Mouse (Mus musculus) CH12.LX (cell line): ENCODE data around the gene Phc2. TPM values are rescaled to one million over a fixed set of nuclear protein-coding genes. Genes with fewer than 3 reads are reported as not detected.

Experiments used
- DNase-seq: peaks from one replicate; pipeline ENCODE4 v3.0.0-alpha.2; 2013; ENCODE audit errors: extremely low read depth
- H3K27ac ChIP-seq: 2 replicates; pipeline ENCODE4 v1.5.1; 2012; ENCODE audit warnings: low read depth, mild to moderate bottlenecking, control low read depth, moderate library complexity; ENCODE audit not compliant: insufficient read depth
- H3K27me3 ChIP-seq: replicated peaks from 2 replicates; pipeline ENCODE3; 2012; ENCODE audit warnings: inconsistent platforms
- H3K36me3 ChIP-seq, 2 experiments: replicated peaks in 1 of 2; 2 replicates each; pipeline versions ENCODE3 to v1.6.1; 2012; ENCODE audit warnings: inconsistent platforms in 1 of 2, low read length in 1 of 2, mild to moderate bottlenecking in 1 of 2, mixed read lengths in 1 of 2, moderate library complexity in 1 of 2; ENCODE audit not compliant: control insufficient read depth in 1 of 2, insufficient read depth in 1 of 2
- H3K4me1 ChIP-seq, 2 experiments: 2 replicates each; pipeline ENCODE4 v1.6.1; 2012; ENCODE audit warnings: inconsistent platforms in 1 of 2, moderate library complexity in 1 of 2; ENCODE audit not compliant: insufficient read depth in 2 of 2, control insufficient read depth in 1 of 2
- H3K4me2 ChIP-seq: 2 replicates; pipeline ENCODE4 v1.6.1; 2012; ENCODE audit warnings: low read depth, mild to moderate bottlenecking, control low read depth; ENCODE audit not compliant: poor library complexity, insufficient read depth, severe bottlenecking
- H3K4me3 ChIP-seq, 3 experiments: fragments of 150-350 bp in 1 of 3; sonication (generic) in 1 of 3; replicated peaks in 1 of 3; 2 replicates each; pipeline versions ENCODE3 to v1.5.1; 2011 to 2012; ENCODE audit warnings: low read depth in 2 of 3, low read length in 2 of 3, mild to moderate bottlenecking in 2 of 3, moderate library complexity in 2 of 3, control low read depth in 1 of 3, improper control_type of control experiment in 1 of 3, inconsistent platforms in 1 of 3, mixed read lengths in 1 of 3; ENCODE audit not compliant: poor library complexity in 1 of 3
- H3K79me2 ChIP-seq: replicated peaks from 2 replicates; pipeline ENCODE4 v1.6.1; 2012; ENCODE audit warnings: mild to moderate bottlenecking, moderate library complexity; ENCODE audit not compliant: control insufficient read depth, poor library complexity, insufficient read depth, severe bottlenecking; ENCODE audit errors: extremely low read depth
- H3K9ac ChIP-seq: 2 replicates; pipeline ENCODE4 v1.6.1; 2012; ENCODE audit warnings: low read depth, mild to moderate bottlenecking, control low read depth, moderate library complexity; ENCODE audit not compliant: insufficient read depth
- H3K9me3 ChIP-seq: replicated peaks from 2 replicates; pipeline ENCODE3; 2012; ENCODE audit warnings: low read length, inconsistent platforms, mixed read lengths
- CTCF ChIP-seq, 2 experiments: IDR thresholded peaks in 1 of 2; conservative IDR thresholded peaks in 1 of 2; 2 replicates each; pipeline ENCODE4 v1.5.1; 2011 to 2012; ENCODE audit warnings: low read depth in 2 of 2, low read length in 2 of 2, improper control_type of control experiment in 1 of 2, inconsistent platforms in 1 of 2, mild to moderate bottlenecking in 1 of 2, moderate library complexity in 1 of 2
- ELF1 ChIP-seq: IDR thresholded peaks from 2 replicates; pipeline ENCODE4 v1.6.1; 2014; ENCODE audit warnings: low read depth, mild to moderate bottlenecking, inconsistent platforms, low read length, improper control_type of control experiment
- ETS1 ChIP-seq: conservative IDR thresholded peaks from 2 replicates; pipeline ENCODE4 v1.6.1; 2012; ENCODE audit warnings: low read depth, mild to moderate bottlenecking, inconsistent platforms, low read length, improper control_type of control experiment, moderate library complexity
- GABPA ChIP-seq: IDR thresholded peaks from 2 replicates; pipeline ENCODE4 v1.6.1; 2012; ENCODE audit warnings: low read depth, low read length, improper control_type of control experiment, inconsistent platforms; ENCODE audit not compliant: insufficient replicate concordance
- MAFK ChIP-seq: IDR thresholded peaks from 2 replicates; pipeline ENCODE4 v1.6.1; 2011; ENCODE audit warnings: low read length, improper control_type of control experiment; ENCODE audit not compliant: insufficient replicate concordance
- MAZ ChIP-seq: IDR thresholded peaks from 2 replicates; pipeline ENCODE4 v1.6.1; 2012; ENCODE audit warnings: low read depth, mild to moderate bottlenecking, inconsistent platforms, low read length, improper control_type of control experiment, moderate library complexity
- MEF2A ChIP-seq: IDR thresholded peaks from 2 replicates; pipeline ENCODE4 v1.6.1; 2014; ENCODE audit warnings: low read depth, mild to moderate bottlenecking, inconsistent platforms, low read length, improper control_type of control experiment, borderline replicate concordance
- NRF1 ChIP-seq: IDR thresholded peaks from 2 replicates; pipeline ENCODE4 v1.6.1; 2014; ENCODE audit warnings: low read depth, mild to moderate bottlenecking, inconsistent platforms, low read length, improper control_type of control experiment, moderate library complexity
- PAX5 ChIP-seq: IDR thresholded peaks from 2 replicates; pipeline ENCODE4 v1.6.1; 2012; ENCODE audit warnings: low read length, inconsistent platforms, mixed read lengths
- RAD21 ChIP-seq: IDR thresholded peaks from 2 replicates; pipeline ENCODE4 v1.6.1; 2011; ENCODE audit warnings: low read depth, mild to moderate bottlenecking, low read length, improper control_type of control experiment, moderate library complexity
- SMC3 ChIP-seq: IDR thresholded peaks from 2 replicates; pipeline ENCODE4 v1.6.1; 2011; ENCODE audit warnings: low read depth, low read length, improper control_type of control experiment
- TCF12 ChIP-seq: IDR thresholded peaks from 2 replicates; pipeline ENCODE4 v1.6.1; 2014; ENCODE audit warnings: low read depth, mild to moderate bottlenecking, inconsistent platforms, low read length, improper control_type of control experiment
- UBTF ChIP-seq: IDR thresholded peaks from 2 replicates; pipeline ENCODE4 v1.6.1; 2012; ENCODE audit warnings: low read depth, mild to moderate bottlenecking, inconsistent platforms, low read length, improper control_type of control experiment, moderate library complexity
- ZC3H11A ChIP-seq: IDR thresholded peaks from 2 replicates; pipeline ENCODE4 v1.6.1; 2012; ENCODE audit warnings: low read depth, mild to moderate bottlenecking, inconsistent platforms, low read length, improper control_type of control experiment
- ZKSCAN1 ChIP-seq: IDR thresholded peaks from 2 replicates; pipeline ENCODE4 v1.6.1; 2012; ENCODE audit warnings: low read depth, inconsistent platforms, low read length, improper control_type of control experiment, borderline replicate concordance
- dilution Hi-C: fragments of 300-500 bp; cut with MboI; formaldehyde crosslinking; loops from 2 replicates; pipeline ENCODE4 v1.14.3; 2020; ENCODE audit warnings: low sequenced_read_pairs; ENCODE audit not compliant: extremely low pct_unique_long_range_greater_than_20kb, extremely low pct_ligation_motif_present
- in situ Hi-C: fragments of 300-500 bp; cut with MboI; formaldehyde crosslinking; loops from 3 replicates; pipeline ENCODE4 v1.14.3; 2019; ENCODE audit warnings: low sequenced_read_pairs, low pct_ligation_motif_present, low pct_unique_long_range_greater_than_20kb, mixed read lengths
- polyA plus RNA-seq: library from polyadenylated mRNA; unstranded; fragments of >175 nt; gene quantifications from 2 replicates; pipeline ENCODE4 v1.2.1, GENCODE M21; 2012; ENCODE audit warnings: low read depth; ENCODE audit not compliant: insufficient read length
- total RNA-seq, 2 experiments: library from RNA; depleted of rRNA; stranded (reverse); fragments of 300-350 nt in 1 of 2; fragments of >200 nt in 1 of 2; gene quantifications; 2 replicates each; pipeline ENCODE4 v1.2.3; 2012 to 2014

The Phc2 gene
- total and polyA plus RNA-seq, 3 experiments = 24.1 to 53.2 (median 29.6) TPM

DNA sequence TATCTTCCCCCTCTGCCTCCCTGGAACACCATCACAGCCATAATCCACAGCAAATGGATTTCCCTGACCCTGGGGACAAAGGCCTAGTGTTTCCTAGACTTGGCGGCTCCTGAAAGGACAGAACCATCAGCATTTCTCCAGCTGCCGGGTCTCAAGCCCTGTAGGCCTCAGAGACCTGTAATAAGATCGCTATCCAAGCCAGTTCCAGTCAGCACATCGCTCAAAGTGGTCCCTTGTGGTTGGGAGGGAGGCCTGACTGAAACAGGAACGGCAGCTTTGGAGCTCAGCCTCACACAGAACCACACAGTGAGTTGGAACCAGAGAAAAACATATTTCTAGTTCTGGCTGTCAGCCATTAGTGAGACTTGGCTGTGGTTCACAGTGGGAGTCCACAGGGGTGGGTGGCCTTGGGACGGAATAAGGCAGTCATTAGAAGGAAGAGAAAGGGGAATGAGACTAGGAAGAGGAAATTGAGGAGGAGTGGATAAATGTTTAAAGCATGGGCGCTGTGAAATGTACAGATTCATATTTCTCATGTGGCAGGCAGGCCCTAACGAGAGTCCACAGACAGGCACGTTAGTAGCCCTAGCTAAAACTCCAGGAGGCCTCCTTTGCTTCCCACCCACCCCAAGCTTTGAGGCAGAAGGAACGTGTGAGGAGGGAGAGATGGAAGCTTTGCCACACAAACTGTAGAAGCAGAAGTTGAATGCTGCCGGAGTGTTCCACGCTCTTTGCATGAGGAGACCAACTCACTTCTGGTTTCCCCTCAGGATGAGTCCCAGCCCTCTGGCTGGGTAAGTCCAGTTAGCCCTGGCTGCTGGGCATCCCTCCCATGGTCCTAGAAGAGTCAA lies 43.7 kb downstream of the Phc2 start:
- Histone ChIP-seq H3K27me3 (no peaks in the 10 kb centered on the region), H3K27ac (no peak overlapping the region), H3K9ac (no peak overlapping the region), H3K36me3 (no peaks in the 10 kb centered on the region), H3K9me3 (no peaks in the 10 kb centered on the region), H3K4me1 (peaks cover 8 to 72% of the 10 kb centered on the region in 2 experiments), H3K4me2 (no peak overlapping the region), H3K79me2 (no peaks in the 10 kb centered on the region), H3K4me3 (no peak overlapping the region)
- in situ Hi-C loops = no loop called here
- DNase-seq = no peak
- TF ChIP-seq PAX5 = no peak
- TF ChIP-seq ETS1 = no peak
- no peak for TF ChIP-seq MEF2A
- TF ChIP-seq TCF12 = no peak
- no peak for TF ChIP-seq SMC3
- no peak for TF ChIP-seq NRF1
- TF ChIP-seq UBTF = no peak
- no peak for TF ChIP-seq MAFK
- no peak for TF ChIP-seq ZKSCAN1
- TF ChIP-seq CTCF (conservative IDR thresholded peaks at IDR 0.05 in 1 of 2, IDR thresholded peaks at IDR 0.05 in 1 of 2; ENCODE audit: low read depth in 2 of 2, low read length in 2 of 2) = no peak
- no peak for TF ChIP-seq MAZ
- TF ChIP-seq ZC3H11A = no peak
- no peak for TF ChIP-seq ELF1
- no peak for TF ChIP-seq RAD21
- dilution Hi-C loops = no loop called here

DNA sequence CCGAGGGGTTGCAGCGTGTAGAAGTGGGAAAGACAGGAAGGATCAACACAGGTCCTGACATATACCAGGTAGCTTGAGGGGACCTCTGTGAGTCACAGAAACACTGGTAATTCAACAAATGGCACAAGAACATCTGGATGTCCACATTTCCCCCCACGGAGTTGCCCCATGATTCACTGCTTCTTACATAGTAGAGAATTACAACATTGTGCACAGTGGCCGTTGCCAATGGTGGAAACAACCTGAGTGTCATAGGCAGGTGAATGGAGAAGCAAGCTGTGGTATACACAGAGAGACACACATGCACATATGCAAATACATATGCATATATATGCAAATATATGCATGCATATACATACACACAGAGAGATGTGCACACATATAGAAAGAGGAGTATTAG lies 45.4 kb downstream of the Phc2 start:
- H3K4me2 ChIP-seq = no peak overlapping the region
- H3K4me3 ChIP-seq = no peak overlapping the region
- H3K4me1 ChIP-seq = peaks cover 7 to 71% of the 10 kb centered on the region in 2 experiments
- no peak overlapping the region for H3K27ac ChIP-seq
- no peaks in the 10 kb centered on the region for H3K79me2 ChIP-seq
- no peak for TF ChIP-seq GABPA
- in situ Hi-C loops = no loop called here
- H3K9me3 ChIP-seq = no peaks in the 10 kb centered on the region
- no peaks in the 10 kb centered on the region for H3K36me3 ChIP-seq
- DNase-seq = no peak
- dilution Hi-C loops = no loop called here
- no peak overlapping the region for H3K9ac ChIP-seq
- no peaks in the 10 kb centered on the region for H3K27me3 ChIP-seq
